Mouse (Mus musculus) kidney, postnatal 4 days (tissue): ENCODE data around the gene Zcchc24.
A peak's percentile ranks its signal among the peaks of the same experiment; 100 is the strongest.

ENCODE experiments used
- DNase-seq, 2 experiments: peaks; one replicate each; pipeline ENCODE4 v3.0.0; 2021; ENCODE audit warnings: mixed read lengths in 2 of 2

The Zcchc24 gene

GRCm38 (mm10) chr14:25716528-25716927 lies 52.3 kb downstream of the Zcchc24 start:
- no peak for DNase-seq

GRCm38 (mm10) chr14:25713443-25713842 lies 55.4 kb downstream of the Zcchc24 start:
- DNase-seq = peak; percentile 51 to 63

- peak; percentile 46 to 56 for DNase-seq
Observed at GRCm38 (mm10) chr14:25711602-25712001, 57.2 kb downstream of the Zcchc24 start.

GRCm38 (mm10) chr14:25711177-25711576 lies 57.7 kb downstream of the Zcchc24 start:
- peak; percentile 51 to 59 for DNase-seq

- no peak for DNase-seq
Observed at GRCm38 (mm10) chr14:25710681-25711080, 58.2 kb downstream of the Zcchc24 start.

- peak; percentile 71 to 78 for DNase-seq
Observed at GRCm38 (mm10) chr14:25710073-25710472, 58.8 kb downstream of the Zcchc24 start.

- DNase-seq = peak; percentile 40 to 55
Observed at GRCm38 (mm10) chr14:25708917-25709316, 59.9 kb downstream of the Zcchc24 start.

GRCm38 (mm10) chr14:25708451-25708850 lies 60.4 kb downstream of the Zcchc24 start:
- peak; percentile 67 to 80 for DNase-seq

- peak; percentile 82 to 86 for DNase-seq
Observed at GRCm38 (mm10) chr14:25707691-25708181, 61.1 kb downstream of the Zcchc24 start.

- DNase-seq = peak in 1 of 2 experiments; percentile 46
Observed at GRCm38 (mm10) chr14:25701986-25702385, 66.9 kb downstream of the Zcchc24 start.

GRCm38 (mm10) chr14:25696356-25696755 lies 72.5 kb downstream of the Zcchc24 start:
- no peak for DNase-seq

GRCm38 (mm10) chr14:25695059-25695458 lies 73.8 kb downstream of the Zcchc24 start:
- no peak for DNase-seq

- peak; percentile 49 to 67 for DNase-seq
Observed at GRCm38 (mm10) chr14:25694569-25694897, 74.3 kb downstream of the Zcchc24 start.

GRCm38 (mm10) chr14:25693888-25694568 lies 74.8 kb downstream of the Zcchc24 start, which contains the start of gene Ppif:
Gene Ppif, plus strand, starts transcription at chr14:25694154.
- peak; percentile 98 to 99 for DNase-seq

GRCm38 (mm10) chr14:25693271-25693887 lies 75.5 kb downstream of the Zcchc24 start:
- peak in 1 of 2 experiments; percentile 36 for DNase-seq

- DNase-seq = no peak
Observed at GRCm38 (mm10) chr14:25686983-25687901, 81.6 kb downstream of the Zcchc24 start.

- DNase-seq = no peak
Observed at GRCm38 (mm10) chr14:25686216-25686945, 82.5 kb downstream of the Zcchc24 start.

- DNase-seq = no peak
Observed at GRCm38 (mm10) chr14:25682020-25682419, 86.8 kb downstream of the Zcchc24 start.

GRCm38 (mm10) chr14:25679625-25680024 lies 89.2 kb downstream of the Zcchc24 start:
- no peak for DNase-seq

- DNase-seq = no peak
Observed at GRCm38 (mm10) chr14:25667587-25667986, 101.3 kb downstream of the Zcchc24 start.

GRCm38 (mm10) chr14:25666668-25667376 lies 102.0 kb downstream of the Zcchc24 start:
- DNase-seq = no peak
